Mouse (Mus musculus): ENCODE measurements around the gene Map3k6.
A peak's percentile ranks its signal among the peaks of the same experiment; 100 is the strongest.

Gene Map3k6

DNA sequence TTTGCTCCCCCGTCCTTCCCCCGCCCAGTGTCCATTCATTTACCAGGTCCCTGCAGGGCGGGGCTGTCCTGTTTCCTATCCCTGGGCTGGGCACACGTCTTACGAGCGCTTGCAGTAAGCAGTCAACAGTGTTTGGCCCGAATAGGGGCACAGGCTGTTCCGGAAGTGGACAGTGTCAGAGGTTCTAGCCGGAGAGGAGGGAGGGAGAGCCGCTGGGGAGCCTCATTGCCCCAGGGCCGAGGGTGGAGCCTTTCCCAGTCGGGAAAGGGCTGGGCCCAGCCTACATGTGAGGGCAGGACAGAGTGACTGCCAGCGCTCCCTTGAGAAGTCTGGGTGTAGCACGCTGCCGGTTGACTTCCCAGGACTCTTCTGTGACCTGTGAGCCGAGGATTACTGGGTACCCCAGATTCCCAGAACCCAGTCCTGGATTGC, at the start of gene Map3k6:
Gene Map3k6 (plus strand): TSS at position 329 of the 432 bp plus-strand sequence.
- peak; percentile 36 for DNase-seq (ENCODE audit: extremely low read depth, low read depth)

DNA sequence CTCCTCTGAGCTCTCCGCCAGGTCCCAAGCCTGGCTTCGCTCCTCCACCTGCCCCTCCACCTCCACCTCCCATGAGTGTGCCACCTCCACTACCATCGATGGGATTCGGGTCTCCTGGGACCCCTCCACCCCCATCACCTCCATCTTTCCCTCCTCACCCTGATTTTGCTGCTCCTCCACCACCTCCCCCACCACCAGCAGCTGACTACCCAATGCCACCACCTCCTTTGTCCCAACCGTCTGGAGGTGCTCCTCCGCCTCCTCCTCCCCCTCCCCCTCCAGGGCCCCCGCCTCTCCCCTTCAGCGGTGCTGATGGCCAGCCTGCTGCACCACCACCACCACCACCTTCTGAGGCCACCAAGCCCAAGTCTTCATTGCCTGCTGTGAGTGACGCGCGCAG, 46.1 kb upstream of the Map3k6 start:
- no peak for DNase-seq (ENCODE audit: extremely low read depth, low read depth)

DNA sequence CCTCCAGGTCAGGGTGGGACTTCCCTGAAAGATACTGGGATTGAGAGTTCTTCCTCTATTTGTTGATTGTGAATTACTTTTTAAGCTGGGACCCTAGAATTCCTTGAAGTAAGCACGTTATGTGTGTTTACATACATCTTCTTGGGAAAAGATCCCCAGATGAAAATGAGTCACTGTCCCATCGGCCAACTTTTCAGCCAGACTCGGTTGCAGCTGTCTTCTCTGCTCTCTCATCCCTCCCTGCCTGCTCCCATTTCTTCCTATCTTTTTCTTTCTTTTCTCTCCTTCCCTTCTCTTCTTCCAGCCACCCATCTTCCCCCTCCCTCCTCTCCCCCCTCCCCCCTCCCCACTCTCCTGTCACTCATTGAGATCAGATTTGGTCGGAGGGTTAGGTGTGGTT, 45.6 kb upstream of the Map3k6 start:
- no peak for DNase-seq (ENCODE audit: extremely low read depth, low read depth)

DNA sequence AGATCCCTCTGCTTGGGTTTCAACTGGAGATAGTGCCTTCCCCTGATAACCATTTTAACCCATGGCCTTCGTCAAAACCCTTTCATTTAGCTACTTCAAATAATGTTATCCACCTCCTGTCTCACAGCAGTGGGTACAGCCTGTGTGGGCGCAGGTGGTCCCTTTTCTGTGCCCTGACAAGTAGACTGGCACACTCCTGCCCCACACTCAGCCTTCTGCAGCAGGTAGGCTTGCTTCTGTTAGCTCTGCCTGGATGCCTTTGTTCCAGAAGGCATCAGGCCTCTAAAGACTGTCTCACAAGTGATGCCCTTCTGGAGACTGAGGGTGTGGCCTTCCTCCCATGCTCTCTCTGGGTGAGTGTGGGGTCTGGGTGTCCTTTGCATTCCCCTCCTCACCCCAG, 44.5 kb upstream of the Map3k6 start:
- DNase-seq (ENCODE audit: extremely low read depth, low read depth): no peak

DNA sequence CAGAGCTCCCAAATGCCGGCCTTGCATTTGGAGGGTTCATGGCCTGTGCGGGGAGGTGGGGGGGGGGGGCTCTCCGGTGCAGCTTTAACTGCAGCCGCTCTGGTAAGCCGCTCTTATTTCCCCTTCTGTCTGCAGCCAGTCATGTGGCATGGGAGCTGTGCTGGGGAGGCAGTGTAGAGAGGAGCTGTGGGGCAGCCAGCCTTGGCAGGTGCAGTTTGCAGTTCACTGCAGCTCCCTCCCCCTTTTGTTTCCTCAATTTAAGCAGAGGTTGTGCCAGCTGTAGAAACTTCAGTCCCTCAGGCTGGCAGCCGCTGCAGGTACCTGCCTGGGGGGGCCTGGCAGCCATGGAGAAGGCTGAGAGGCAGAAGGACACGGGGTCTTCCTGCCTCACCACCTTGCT, 43.8 kb upstream of the Map3k6 start:
- DNase-seq (ENCODE audit: extremely low read depth, low read depth): no peak

DNA sequence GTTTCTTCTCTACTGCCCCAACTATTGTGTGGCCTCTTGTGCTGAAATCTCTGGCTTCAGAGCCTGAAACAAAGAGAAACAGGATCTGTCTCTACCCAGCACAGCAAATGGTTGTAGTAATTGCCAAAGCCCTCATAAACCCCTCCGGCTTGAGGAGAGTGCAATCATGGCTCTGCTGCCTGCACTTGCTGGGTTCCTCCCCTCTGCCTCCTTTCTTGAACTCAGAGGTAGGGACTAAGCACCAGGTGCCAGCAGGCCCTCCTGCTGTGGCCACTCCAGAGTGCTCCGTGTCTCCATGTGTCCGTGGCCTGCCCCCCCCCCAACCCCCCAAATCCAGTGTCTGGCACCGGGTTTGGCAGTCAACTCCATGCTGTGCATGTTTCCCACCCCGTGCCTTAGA, 43.3 kb upstream of the Map3k6 start:
- no peak for DNase-seq (ENCODE audit: extremely low read depth, low read depth)

DNA sequence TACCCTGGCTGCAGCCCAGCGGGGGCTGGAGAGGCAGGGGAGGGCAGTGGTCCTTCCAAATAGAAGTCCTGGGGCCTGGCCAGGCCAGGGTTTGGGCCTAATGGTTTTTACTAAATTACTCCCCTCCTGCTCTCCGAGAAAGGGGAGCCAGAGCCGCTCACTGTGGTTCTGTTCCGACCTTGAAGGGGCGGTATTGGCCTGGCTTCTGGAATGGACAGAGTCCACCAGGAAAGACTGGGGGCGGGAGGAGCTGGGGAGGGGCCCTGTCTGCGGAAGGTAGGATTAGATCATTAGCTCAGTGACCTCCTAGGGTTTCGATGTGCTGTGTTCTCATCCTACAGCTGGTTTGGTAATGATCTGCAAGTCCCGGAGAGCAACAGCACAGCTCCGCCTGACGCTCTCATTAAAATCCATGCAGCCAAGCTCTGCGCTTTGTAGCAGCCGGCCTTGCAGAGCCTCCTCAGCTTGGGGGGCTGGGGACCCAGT, 42.8 kb upstream of the Map3k6 start:
- DNase-seq (ENCODE audit: extremely low read depth, low read depth): no peak

DNA sequence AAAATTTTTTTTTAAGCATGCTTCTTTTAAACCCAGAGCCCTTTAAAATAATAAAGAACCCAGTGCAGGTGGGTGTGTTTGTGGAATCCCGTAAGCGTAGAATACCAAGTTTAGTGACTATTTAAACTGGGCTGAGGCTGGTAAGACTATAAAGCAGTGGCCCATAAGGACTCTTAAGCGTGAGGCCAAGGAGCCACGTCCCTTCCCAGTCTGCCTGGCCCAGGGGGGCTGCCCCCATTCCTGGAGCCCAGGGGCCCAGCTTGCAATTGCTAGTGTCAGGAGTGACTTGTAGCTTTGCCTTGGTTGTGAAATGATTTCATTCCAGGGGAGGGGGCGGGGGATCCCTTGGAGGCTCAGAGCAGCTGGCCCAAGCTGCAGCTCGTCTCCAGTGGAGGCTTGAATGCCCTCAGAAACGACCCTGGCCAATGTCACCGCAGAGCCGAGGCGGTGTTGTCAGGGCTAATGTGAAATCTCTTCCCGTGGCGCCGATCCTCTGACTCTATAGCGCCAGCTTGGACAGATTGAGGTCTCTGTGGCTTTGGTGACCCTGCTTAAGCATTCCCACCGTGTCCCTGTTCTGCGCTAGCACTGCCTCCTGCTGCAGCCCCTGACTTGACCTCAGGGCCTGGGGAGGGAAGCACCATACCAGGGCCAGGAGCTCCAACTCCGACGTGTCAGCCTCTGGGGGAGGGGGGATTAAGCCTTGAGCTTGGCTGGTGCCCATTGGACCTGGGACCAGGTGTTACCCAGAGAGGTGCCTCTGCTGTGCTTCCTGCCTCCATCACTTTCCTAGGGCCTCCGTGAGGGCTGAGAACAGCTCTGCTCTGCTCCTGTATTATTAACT, 42.1 kb upstream of the Map3k6 start:
- no peak for DNase-seq (ENCODE audit: extremely low read depth, low read depth)

DNA sequence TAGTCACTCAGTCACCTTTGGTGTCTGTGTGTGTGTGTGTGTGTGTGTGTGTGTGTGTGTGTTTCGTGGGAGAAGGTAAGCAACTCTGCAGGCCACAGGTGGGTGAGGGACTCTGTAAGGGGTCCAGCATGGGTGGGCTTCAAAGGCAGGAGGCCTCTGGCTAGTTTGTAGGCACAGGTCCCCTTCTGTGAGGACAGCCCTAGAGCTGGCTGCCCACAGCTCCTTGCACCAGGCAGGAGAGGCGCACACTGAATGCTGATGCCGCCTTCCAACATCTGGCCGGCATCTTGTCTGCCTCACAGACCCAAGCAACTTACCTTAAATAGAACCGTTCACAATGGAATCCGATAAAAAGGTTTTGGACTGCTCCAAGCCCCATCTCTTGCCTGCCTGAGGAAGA, 40.9 kb upstream of the Map3k6 start:
- DNase-seq (ENCODE audit: extremely low read depth, low read depth): no peak

DNA sequence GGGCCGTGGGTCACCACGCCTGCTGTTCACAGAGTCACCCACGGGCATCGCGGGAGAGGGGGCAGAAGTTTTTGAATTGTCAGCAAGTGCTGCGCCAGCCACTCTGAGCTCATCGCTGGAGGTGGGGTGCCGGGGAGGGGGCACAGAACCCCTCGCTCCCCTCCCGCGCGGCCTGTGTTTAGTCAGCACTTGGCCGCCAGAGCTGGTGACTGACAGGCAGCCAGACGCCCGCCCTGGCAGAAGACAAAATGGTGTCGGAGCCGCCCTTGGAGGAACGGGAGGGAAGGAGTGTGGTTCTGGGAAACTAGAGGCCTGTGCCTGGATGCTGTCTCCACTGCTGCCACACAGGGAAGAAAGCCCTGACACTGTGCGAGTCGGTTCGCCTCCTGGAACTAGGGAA, 40.3 kb upstream of the Map3k6 start:
- DNase-seq (ENCODE audit: extremely low read depth, low read depth): no peak

DNA sequence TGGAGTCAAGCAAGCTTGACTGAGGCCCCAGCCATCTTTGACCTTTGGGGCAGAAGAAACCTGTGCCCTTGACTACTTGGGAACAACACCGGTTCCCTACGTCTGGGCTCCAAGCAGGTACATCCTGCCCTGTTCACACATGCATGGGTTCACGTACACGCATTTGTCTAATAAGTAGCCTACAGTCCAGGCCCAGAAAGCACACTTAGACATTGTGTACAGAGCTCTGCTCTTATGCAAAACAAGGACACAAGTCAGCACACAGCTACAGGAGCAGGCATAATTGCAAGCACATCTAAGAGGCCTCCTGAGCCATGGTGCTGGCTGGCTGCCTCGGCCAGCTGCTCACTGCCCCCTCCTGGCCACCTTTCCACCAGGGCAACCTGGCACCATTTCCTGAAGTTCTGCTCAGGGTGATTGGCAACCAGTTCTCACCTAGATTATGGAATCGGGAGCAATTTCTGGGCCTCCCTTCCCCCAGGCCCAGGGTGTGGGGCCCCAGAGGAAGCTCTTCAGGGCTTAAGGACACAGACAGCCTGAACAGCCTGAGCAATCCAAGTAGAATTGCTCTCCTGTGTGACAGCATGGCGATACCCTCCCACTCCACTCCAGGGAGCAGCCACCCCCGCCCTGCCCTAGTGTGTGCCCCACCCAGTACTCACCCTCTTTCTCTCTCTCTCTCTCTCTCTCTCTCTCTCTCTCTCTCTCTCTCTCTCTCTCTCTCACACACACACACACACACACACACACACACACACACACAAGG, 39.4 kb upstream of the Map3k6 start:
- DNase-seq (ENCODE audit: extremely low read depth, low read depth): no peak

DNA sequence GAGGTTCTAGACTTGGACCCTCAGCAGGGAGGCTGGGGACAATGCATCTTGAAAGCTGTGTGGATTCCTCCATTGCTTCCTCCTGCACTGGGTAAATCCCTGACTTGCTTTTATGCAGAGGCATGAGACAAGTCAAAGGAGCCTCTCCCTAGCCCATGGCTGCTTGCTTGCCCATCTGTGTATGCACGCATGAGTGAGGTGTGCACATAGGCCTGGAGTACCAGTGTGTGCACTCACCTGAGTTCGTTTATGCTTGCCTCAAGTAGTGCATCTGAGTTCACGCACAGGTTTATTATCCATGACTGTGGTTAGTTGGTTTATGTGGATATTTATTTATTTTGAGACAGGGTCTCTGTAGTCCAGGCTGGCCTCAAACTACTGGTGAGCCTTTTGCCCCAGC, 38.4 kb upstream of the Map3k6 start:
- no peak for DNase-seq (ENCODE audit: extremely low read depth, low read depth)

DNA sequence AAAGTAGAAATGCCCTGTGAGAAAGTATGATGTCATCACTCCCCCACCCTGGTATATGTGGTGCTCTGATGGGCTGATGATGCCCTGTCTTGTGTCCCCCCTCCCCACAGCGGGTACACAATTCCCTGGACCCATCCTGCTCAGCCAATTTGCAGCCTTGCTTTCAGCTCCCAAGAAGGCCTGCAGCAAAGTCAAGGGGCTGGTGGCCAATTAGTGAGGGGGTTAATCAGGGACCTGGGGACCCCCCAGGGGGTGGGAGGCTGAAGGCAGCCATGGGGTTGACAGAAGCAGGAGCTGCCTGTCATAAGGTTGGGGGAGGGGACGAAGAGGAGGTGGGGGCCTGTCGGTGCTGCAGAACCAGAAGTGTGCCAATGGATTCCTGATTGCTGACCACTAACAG, 37.0 kb upstream of the Map3k6 start:
- no peak for DNase-seq (ENCODE audit: extremely low read depth, low read depth)

DNA sequence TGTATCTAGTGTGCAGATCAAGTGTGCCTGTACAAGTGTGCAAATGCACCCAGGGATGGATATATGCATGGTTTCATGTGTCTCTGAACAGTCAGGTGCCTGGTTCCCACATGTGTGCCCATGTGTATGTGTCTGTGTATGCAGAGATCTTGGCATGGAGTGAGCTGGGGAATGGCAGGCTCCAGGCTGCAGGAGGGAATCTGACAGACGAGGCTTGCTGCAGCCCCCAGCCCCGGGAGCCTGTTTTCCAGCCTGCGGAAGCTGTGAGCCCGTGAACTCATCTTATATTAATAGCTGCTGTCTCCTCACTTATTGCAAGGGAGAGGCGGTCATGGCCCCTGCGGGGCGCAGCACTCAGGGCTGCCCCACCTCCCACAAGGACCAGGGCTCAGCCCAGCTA, 36.2 kb upstream of the Map3k6 start:
- no peak for DNase-seq (ENCODE audit: extremely low read depth, low read depth)

DNA sequence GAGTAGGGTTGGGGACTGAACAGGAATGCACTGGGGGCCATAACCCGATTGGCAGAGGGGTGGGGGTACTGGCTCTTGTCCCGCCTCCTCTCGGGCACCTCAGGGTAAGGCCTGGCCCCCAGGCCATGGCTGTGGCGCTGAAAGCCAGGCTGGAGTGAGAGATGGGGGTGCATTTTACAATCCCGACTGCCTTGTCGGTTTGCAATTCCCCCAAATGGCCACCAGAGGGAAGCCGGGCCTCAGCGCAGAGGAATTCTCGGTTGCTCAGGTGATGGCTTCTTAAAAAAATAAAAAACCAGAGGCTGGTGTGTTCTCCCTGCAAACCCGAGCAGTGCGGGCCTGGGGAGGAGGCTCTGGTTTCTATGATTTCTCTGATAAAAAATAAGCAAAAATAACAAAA, 31.3 kb upstream of the Map3k6 start:
- DNase-seq (ENCODE audit: extremely low read depth, low read depth): peak; percentile 22

DNA sequence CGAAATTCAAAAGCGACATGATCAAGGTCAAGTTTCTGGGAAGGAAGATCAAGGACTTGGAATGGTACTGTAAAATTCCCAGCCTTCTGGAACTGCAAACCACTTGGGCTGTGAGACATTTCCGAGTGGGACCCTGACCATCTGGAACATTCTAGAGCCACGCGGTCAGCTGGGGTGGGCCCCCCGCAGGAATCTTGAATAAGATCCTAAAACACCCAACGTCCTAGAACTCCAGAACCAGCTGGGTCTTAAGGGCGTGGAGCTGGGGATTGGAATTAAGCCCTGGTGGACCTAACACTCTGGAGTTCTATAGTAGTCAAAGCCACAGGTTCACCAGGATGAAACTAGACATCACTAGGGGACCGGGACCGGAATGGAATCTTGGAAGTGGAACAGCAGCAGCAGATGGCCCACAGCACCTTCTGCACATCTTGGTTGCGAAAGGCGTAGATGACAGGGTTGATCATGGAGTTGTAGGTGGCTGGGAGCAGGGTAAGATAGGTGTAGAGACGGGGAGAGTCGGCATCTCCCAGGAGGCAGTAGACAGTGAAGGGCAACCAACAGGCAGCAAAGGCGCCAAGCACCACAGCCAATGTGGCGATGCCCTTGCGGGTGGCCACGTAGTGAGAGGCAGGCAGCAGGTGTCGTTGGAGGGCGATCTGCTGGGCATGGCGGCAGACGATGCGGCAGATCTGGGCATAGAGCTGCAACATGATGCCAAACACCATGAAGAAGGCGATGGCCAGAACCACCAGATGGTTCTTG, 30.4 kb upstream of the Map3k6 start:
- no peak for DNase-seq (ENCODE audit: extremely low read depth, low read depth)

DNA sequence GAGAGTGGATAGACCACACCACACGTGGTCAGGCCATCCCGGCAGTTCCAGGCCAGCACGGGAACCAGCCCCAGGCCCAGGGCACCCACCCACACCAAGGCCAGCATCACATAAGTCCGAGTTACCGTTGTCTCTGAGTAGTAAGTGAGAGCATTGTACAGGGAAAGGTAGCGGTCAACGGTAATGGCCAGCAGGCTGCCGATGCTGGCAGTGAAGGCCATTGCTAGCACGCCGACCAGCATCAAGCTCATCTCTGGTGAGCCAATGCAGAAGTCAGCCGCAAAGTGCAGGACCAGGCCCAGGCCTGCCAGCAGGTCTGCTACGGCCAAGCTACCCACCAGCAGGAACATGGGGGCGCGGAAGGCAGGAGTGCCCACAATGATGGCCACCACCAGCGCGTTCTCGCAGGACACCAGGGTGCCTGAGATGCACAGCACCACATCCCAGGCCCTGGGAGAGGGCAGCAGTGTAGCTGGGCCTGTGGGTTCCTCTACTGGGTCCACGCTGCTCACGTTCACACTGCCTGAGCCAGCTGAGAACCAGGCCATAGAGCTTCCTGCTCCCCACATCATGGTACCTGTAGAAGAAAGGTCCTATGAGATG, 29.7 kb upstream of the Map3k6 start:
- no peak for DNase-seq (ENCODE audit: extremely low read depth, low read depth)

DNA sequence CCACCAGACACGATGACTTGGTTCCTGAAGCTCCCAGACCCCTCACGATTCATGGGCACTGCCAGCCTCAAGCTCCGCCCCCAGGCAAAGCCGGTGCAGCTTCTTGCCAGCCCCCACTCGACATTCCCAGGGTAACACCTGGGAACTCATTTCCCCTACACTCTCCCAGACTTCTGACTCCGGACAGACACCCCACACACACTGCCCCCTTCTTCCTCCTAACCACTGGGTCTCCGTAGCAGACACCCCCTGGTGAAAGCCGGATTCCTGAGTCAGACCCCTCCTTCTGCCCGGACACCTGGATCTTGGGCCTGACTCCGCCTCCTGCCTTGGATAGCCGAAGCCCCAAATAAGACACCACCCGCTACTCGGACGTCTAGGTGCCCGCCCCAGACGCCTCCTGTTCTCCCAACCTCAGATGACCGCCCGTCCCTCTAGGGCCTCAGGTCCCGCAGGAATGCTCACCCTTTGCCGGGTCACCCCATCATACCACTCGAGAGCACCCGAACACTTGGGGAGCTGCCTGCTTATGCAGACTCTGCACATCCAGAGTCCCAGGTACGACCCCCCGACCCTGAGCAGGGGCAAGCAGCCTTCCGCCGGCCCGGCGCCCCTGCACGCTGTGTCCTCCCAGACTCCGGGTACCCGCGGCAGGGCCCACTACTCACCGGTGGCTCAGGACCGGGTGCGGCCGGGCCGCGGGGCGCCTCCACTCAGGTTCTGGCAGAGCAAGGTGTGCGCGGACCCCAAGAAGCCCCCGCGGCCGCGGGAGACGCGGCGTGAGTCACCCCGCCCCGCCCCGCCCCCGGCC, 28.7 kb upstream of the Map3k6 start, which contains the start of the genes Cd164l2 and Gpr3:
Gene Cd164l2 (plus strand): TSS at position 381 of the 811 bp plus-strand sequence.
Gene Gpr3 (minus strand): TSS at position 786 of the 811 bp plus-strand sequence.
- DNase-seq (ENCODE audit: extremely low read depth, low read depth): no peak

DNA sequence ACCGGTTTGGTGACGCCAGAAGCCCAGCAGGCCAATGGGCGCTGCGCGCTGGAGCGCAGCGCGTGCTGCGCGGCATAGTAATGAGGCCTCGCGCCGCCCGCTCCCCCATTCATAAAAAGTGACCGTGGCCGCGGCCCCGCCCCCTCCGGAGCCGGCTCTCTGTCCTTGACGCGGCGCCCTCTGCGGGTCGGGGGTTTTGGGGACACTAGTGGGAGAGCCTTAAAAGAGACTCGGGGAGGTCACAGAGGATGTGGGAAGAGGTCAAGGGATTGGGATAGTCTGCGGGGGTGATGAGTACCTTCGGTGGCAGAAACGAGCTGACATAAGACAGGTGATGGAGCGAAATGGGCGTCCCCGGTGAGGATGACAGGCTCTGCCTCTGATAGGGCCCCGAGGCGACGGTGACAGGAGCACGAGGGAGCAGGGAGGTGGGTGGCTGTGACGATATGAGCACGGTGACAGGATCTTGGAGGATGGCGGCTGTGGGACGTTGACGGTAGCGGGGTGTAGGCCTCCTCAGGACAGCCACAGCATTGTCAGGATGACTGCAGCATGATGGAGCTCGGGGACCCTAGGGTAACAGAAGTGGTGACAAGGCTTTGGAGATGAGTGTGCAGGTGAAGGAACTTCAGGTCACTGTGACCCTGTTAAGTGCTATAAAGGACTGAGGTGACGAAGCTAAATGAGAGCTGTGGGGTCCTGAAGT, 27.9 kb upstream of the Map3k6 start:
- DNase-seq (ENCODE audit: extremely low read depth, low read depth): peak; percentile 58

DNA sequence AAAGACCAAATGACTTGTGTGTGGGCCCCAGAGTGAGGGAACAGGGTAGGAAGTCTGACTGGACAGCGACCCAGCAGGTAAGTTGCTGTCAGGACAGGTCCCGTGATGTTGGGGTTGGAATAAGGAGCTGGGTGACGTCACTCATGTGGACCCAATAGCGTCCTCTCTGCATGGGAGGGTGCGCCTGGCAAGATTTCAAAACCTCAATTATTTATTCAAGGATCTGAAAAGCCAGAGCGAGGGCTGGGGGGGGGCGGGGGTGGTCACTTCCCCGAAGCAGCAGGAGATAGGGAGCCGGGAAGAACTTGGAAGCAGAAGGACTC, 27.4 kb upstream of the Map3k6 start:
- no peak for DNase-seq (ENCODE audit: extremely low read depth, low read depth)
